18 mouse cellular contexts compared by ENCODE assay signal in genomic region chr13:92357644-92358043, GRCm38 (mm10). TPM values are rescaled to one million over a fixed set of nuclear protein-coding genes. Genes with fewer than 3 reads are reported as not detected.
DNase-seq lines count a peak whose midpoint lies in the region; ATAC-seq and TF ChIP-seq lines count a peak whose summit lies in the region.
"Had no signal": no experiment of that assay in that cellular context is flagged by ENCODE, and none has a peak within 500 bp of the region (broad histone marks: within the 10 kb centered on the region; RNA-seq: fewer than 3 reads in every experiment).

No protein-coding gene starts in this region.

- no peak overlapping the region for H3K27ac ChIP-seq in kidney, postnatal 0 days
- H3K27ac ChIP-seq: limb, embryonic 12.5 days; stomach, embryonic 15.5 days had no signal

- H3K27me3 ChIP-seq in kidney, postnatal 0 days (ENCODE audit: insufficient read depth, low read length): no peaks in the 10 kb centered on the region
- H3K27me3 ChIP-seq: heart, embryonic 12.5 days; limb, embryonic 12.5 days; stomach, embryonic 15.5 days had no signal

- no peak overlapping the region for H3K9ac ChIP-seq in kidney, postnatal 0 days (ENCODE audit: low read depth, low read length)
- H3K9ac ChIP-seq: heart, embryonic 12.5 days; limb, embryonic 12.5 days; stomach, embryonic 15.5 days had no signal

- TF ChIP-seq POLR2A in brain, embryonic 14.5 days (IDR thresholded peaks at IDR 0.05; ENCODE audit: borderline replicate concordance, extremely low read depth, insufficient read depth, insufficient read length, poor library complexity, severe bottlenecking): no peak

- H3K4me1 ChIP-seq in kidney, postnatal 0 days (replicated peaks; ENCODE audit: insufficient read depth, low read length): peaks cover 12% of the 10 kb centered on the region; the same call in 1 of the 2 replicates
- H3K4me1 ChIP-seq: stomach, embryonic 15.5 days had no signal

- no peaks in the 10 kb centered on the region for H3K9me3 ChIP-seq in kidney, postnatal 0 days (replicated peaks; ENCODE audit: low read length)
- H3K9me3 ChIP-seq: heart, embryonic 12.5 days; limb, embryonic 12.5 days; stomach, embryonic 15.5 days had no signal

- H3K4me2 ChIP-seq in kidney, postnatal 0 days (ENCODE audit: low read length): no peak overlapping the region
- H3K4me2 ChIP-seq: heart, embryonic 12.5 days; stomach, embryonic 15.5 days had no signal

- ATAC-seq in CD4-positive, CD25-positive, alpha-beta regulatory T cell, adult 4 months: no peak
- no peak for ATAC-seq in kidney, postnatal 0 days (replicated peaks; ENCODE audit: low FRiP score, low read depth)
- ATAC-seq: activated CD4-positive, CD25-positive, alpha-beta regulatory T cell, adult 4 months had no signal

- no peak overlapping the region for H3K4me3 ChIP-seq in kidney, postnatal 0 days (replicated peaks; ENCODE audit: low read depth, low read length)
- H3K4me3 ChIP-seq: heart, embryonic 12.5 days; limb, embryonic 12.5 days; stomach, embryonic 15.5 days had no signal

- 53% methylated on average over 2 of the region's 2 CpGs for WGBS in kidney, postnatal 0 days

- TF ChIP-seq CTCF in kidney, postnatal 0 days (IDR thresholded peaks at IDR 0.05; ENCODE audit: low read depth): peak; percentile 59
- no peak for TF ChIP-seq CTCF in brain, embryonic 14.5 days (IDR thresholded peaks at IDR 0.05; ENCODE audit: borderline replicate concordance, extremely low read depth, insufficient read depth, insufficient read length)

- DNase-seq in CD4-positive, CD25-positive, alpha-beta regulatory T cell, adult 2 months (ENCODE audit: low read depth, low spot score): peak; percentile 47
- DNase-seq in kidney, postnatal 0 days (ENCODE audit: low spot score): peak; percentile 45
- DNase-seq in kidney, adult 8-10 months: no peak
- DNase-seq in 3T3-L1 (ENCODE audit: low read depth, low spot score): peak; percentile 56
- DNase-seq in brain, embryonic 14.5 days (ENCODE audit: low read depth): peak; percentile 58
- no peak for DNase-seq in adrenal gland, adult 2 months
- DNase-seq in spleen, postnatal 14 days (ENCODE audit: low spot score in 2 of 2): no peak
- DNase-seq: cerebellum, adult 2 months; heart, postnatal 4 days; kidney, postnatal 36 days; right cerebral cortex, postnatal 4 days; thymus, postnatal 4 days had no signal

- no peaks in the 10 kb centered on the region for H3K36me3 ChIP-seq in kidney, postnatal 0 days (ENCODE audit: insufficient read depth, low read length)

RNA-seq across cellular contexts. Expression of gene Msh3, which starts 2.8 kb away (rescaled TPM):
- 10 to 100 TPM; 32.5 to 49.8 TPM for polyA plus RNA-seq in CD4-positive, CD25-positive, alpha-beta regulatory T cell, adult 4 months (2017; shearing (Covaris generic))
- 22.3 and 23.5 TPM in 2 replicates for polyA plus RNA-seq in kidney, postnatal 0 days (2015; fragmentation: Nextera tagmentation; extraction: Ambion mirVana)
- 20.9 and 22.8 TPM in 2 replicates for polyA plus RNA-seq in brain, embryonic 14.5 days (2012; rRNA removed)
- 10 to 100 TPM; 17.9 to 21.6 TPM for total RNA-seq in adrenal gland, adult 2 months (2021)
- 7.2 and 7.3 TPM in 2 replicates for polyA plus RNA-seq in adrenal gland, adult 2 months (2012; rRNA removed)

RNA-seq across cellular contexts. Expression of gene Dhfr, which starts 3.1 kb away (rescaled TPM):
- polyA plus RNA-seq in CD4-positive, CD25-positive, alpha-beta regulatory T cell, adult 4 months (2017; shearing (Covaris generic)): 1 to 10 TPM; 3.5 to 4.1 TPM
- 16.5 and 17.9 TPM in 2 replicates for polyA plus RNA-seq in kidney, postnatal 0 days (2015; fragmentation: Nextera tagmentation; extraction: Ambion mirVana)
- 4.8 and 6.6 TPM in 2 replicates for polyA plus RNA-seq in brain, embryonic 14.5 days (2012; rRNA removed)
- 1 to 10 TPM; 2.3 to 2.9 TPM for total RNA-seq in adrenal gland, adult 2 months (2021)
- 0.83 and 1.1 TPM in 2 replicates for polyA plus RNA-seq in adrenal gland, adult 2 months (2012; rRNA removed)

RNA-seq across cellular contexts. Expression of gene Gm20379, which starts 51.9 kb away (rescaled TPM):
- polyA plus RNA-seq in CD4-positive, CD25-positive, alpha-beta regulatory T cell, adult 4 months (2017; shearing (Covaris generic)): 1 to 10 TPM; 6.4 to 6.9 TPM
- polyA plus RNA-seq in kidney, postnatal 0 days (2015; fragmentation: Nextera tagmentation; extraction: Ambion mirVana): 0.41 and 0.66 TPM in 2 replicates
- not detected in 2 replicates for polyA plus RNA-seq in brain, embryonic 14.5 days (2012; rRNA removed)
- total RNA-seq in adrenal gland, adult 2 months (2021): not detected
- not detected in 2 replicates for polyA plus RNA-seq in adrenal gland, adult 2 months (2012; rRNA removed)
- total RNA-seq: gastrocnemius, adult 8-10 months; heart, postnatal 4 days had no signal
- polyA plus RNA-seq: cerebellum, adult 2 months had no signal

Comparison
In these comparisons a context has a peak if more than half of its experiments do, and no peak if none do; other contexts are left out.
1. DNase-seq: peak in CD4-positive, CD25-positive, alpha-beta regulatory T cell, adult 2 months (single experiment), kidney, postnatal 0 days (single experiment), 3T3-L1 (single experiment) and brain, embryonic 14.5 days (single experiment); none in kidney, adult 8-10 months (0 of 2), adrenal gland, adult 2 months (single experiment) and spleen, postnatal 14 days (0 of 2).